Mouse (Mus musculus): ENCODE data around the gene Zfp968. TPM values are rescaled to one million over a fixed set of nuclear protein-coding genes. Genes with fewer than 3 reads are reported as not detected.
"Not testable (repeated sequence)": the region's sequence is repeated elsewhere in the genome, so short reads cannot be mapped to it uniquely, and the experiment has no call there.

Gene Zfp968
- polyA plus RNA-seq (2014; fragmentation: Nextera tagmentation; extraction: Ambion mirVana): 3.3 and 5.3 TPM in 2 replicates

DNA sequence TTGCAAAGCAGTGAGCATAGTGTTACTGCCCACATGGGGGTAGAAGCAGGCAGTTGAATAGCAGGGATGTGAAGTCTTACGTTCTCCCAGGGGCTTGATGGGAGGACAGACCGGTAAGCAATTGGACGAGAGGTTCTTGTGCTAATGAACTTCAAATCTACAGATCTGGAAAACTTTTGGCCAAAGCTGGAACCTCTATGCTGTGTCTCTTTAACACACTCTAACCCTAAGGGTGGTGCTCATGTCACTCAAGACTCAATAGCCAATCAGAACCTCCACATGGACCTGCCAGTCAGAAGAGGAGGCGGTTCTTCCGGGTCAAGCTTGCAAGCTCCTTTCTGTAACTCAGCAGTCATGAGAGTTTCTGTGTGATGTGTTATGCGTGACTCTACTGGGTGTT is at the start of gene Zfp968:
Gene Zfp968, plus strand, starts transcription at position 301 of the 400 bp plus-strand sequence.
- WGBS: no CpG with 5 or more reads among the region's 6 CpGs
- not testable (repeated sequence) for H3K9me3 ChIP-seq (ENCODE audit: control insufficient read depth, low read length); H3K4me3 ChIP-seq (replicated peaks; ENCODE audit: low read depth, low read length); H3K36me3 ChIP-seq (ENCODE audit: control insufficient read depth, insufficient read depth, low read length); ATAC-seq (ENCODE audit: low FRiP score, low TSS enrichment); H3K27me3 ChIP-seq (ENCODE audit: control insufficient read depth, insufficient read depth, low read length); H3K4me1 ChIP-seq (ENCODE audit: control insufficient read depth, insufficient read depth, low read length); H3K27ac ChIP-seq (replicated peaks; ENCODE audit: low read depth, low read length); DNase-seq; H3K9ac ChIP-seq (replicated peaks; ENCODE audit: low read length); H3K4me2 ChIP-seq (ENCODE audit: low read length)

DNA sequence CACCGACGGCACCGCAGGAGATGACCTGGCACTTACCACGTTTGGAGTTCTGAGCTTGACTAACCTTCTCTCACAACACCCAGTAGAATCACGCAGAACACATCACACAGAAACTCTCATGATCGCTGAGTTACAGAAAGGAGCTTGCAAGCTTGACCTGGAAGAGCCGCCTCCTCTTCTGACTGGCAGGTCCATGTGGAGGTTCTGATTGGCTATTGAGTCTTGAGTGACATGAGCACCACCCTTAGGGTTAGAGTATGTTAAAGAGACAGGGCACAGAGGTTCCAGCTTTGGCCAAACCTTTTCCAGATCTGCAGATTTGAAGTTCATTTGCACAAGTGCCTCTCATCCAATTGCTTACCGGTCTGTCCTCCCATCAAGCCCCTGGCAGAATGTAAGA is 34.1 kb upstream of the Zfp968 start, which contains the start of gene Gm4631:
Gene Gm4631, minus strand, starts transcription at position 101 of the 400 bp plus-strand sequence.
- no CpG with 5 or more reads among the region's 8 CpGs for WGBS
- not testable (repeated sequence) for H3K9ac ChIP-seq (replicated peaks; ENCODE audit: low read length); DNase-seq; ATAC-seq (ENCODE audit: low FRiP score, low TSS enrichment); H3K27me3 ChIP-seq (ENCODE audit: control insufficient read depth, insufficient read depth, low read length); H3K4me2 ChIP-seq (ENCODE audit: low read length); H3K9me3 ChIP-seq (ENCODE audit: control insufficient read depth, low read length); H3K27ac ChIP-seq (replicated peaks; ENCODE audit: low read depth, low read length); H3K4me3 ChIP-seq (replicated peaks; ENCODE audit: low read depth, low read length); H3K36me3 ChIP-seq (ENCODE audit: control insufficient read depth, insufficient read depth, low read length); H3K4me1 ChIP-seq (ENCODE audit: control insufficient read depth, insufficient read depth, low read length)

Other genes starting within 250 kb of the Zfp968 start
- gene Gm14399, start 230.4 kb upstream of the Zfp968 start, polyA plus RNA-seq (2014; fragmentation: Nextera tagmentation; extraction: Ambion mirVana): 6.2 and 6.6 TPM in 2 replicates
- 1.3 and 1.4 TPM in 2 replicates for gene Gm14443, start 196.6 kb upstream of the Zfp968 start, polyA plus RNA-seq (2014; fragmentation: Nextera tagmentation; extraction: Ambion mirVana)
- 13.3 and 14.3 TPM in 2 replicates for gene Gm14391, start 165.5 kb upstream of the Zfp968 start, polyA plus RNA-seq (2014; fragmentation: Nextera tagmentation; extraction: Ambion mirVana)
- gene Gm14440, start 97.3 kb upstream of the Zfp968 start, polyA plus RNA-seq (2014; fragmentation: Nextera tagmentation; extraction: Ambion mirVana): 3.2 TPM in 1 of 2 replicates, not detected in the other
- gene Gm4631, start 34.2 kb upstream of the Zfp968 start, polyA plus RNA-seq (2014; fragmentation: Nextera tagmentation; extraction: Ambion mirVana): 21.1 and 23.0 TPM in 2 replicates
- gene Gm4724, start 63.4 kb downstream of the Zfp968 start, polyA plus RNA-seq (2014; fragmentation: Nextera tagmentation; extraction: Ambion mirVana): 10.6 and 19.6 TPM in 2 replicates
- gene Zfp965, start 97.5 kb downstream of the Zfp968 start, polyA plus RNA-seq (2014; fragmentation: Nextera tagmentation; extraction: Ambion mirVana): 7.5 and 9.1 TPM in 2 replicates

Measured in midbrain, embryonic 14.5 days (tissue).